Mouse (Mus musculus) monocyte, adult 2 months (primary cell): ENCODE data around the gene Glg1.
"Not testable (repeated sequence)": the region's sequence is repeated elsewhere in the genome, so short reads cannot be mapped to it uniquely, and the experiment has no call there.

Source experiments
- DNase-seq, 2 experiments: peaks; one replicate each; pipeline ENCODE4 v3.0.0; 2022; ENCODE audit warnings: low spot score in 2 of 2, low read depth in 1 of 2

Gene Glg1

DNA sequence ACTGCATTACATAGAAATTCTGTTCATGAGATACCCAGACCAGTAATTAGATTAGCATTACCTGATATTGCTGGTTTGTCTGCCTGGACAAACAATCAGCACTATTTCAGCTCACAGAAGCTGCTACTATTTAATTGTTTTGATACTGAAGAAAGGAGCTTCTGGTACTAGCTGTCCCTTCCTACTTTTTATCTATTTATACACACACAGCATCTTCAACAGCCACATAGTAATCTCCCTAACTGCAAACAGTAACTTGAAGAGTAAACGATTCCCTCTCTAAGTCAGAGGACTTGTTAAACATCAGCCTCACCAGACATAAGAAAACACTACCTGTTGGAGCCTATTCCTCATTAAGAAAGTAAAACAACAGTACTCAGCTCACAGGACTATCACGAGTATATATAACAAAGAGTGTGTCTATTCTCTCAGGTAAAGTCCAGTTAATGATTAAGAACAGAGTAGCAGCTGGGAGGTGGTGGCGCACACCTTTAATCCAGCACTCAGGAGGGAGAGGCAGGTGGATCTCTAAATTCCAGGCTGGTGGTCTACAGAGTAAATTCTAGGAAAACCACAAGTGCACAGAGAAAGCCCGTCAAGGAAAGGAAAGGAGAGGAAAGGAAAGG lies 6.4 kb downstream of the Glg1 start:
- no peak for DNase-seq

DNA sequence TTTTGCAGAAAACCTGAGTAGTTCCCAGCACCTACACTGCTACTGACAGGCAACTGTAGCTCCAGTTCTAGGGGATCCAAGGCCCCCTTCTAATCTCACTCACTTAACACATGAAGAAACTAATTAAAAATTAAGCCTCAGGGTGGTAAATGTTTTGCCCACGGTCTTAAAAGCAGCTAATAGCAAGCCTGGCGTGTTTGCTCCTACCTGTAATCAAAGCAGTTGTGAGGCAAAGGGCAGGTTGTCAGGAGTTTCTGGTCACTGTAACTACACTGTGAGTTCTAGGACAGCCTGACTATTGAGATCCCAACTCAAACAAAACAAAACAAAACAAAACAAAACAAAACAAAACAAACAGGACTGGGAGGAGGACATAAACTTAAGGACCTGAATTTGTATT lies 8.9 kb downstream of the Glg1 start:
- no peak for DNase-seq

DNA sequence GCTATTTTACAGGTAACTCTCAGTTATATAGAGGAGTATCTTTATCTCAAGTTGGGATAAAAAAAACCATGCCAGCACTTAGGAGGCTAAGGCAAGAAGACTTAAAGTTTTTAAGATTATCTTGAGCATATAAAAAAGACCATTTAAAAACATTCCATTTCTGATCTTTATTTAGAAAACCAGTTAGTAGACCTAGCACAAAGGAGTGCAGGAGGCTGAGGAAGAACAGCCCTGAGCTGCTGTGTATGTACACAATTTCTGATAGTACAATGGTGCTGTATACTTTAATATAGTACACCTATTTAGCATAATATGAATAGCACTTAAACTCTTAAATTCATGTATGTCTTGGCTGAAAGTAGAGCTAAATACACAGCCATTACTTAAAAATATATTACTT lies 10.9 kb downstream of the Glg1 start:
- no peak for DNase-seq

DNA sequence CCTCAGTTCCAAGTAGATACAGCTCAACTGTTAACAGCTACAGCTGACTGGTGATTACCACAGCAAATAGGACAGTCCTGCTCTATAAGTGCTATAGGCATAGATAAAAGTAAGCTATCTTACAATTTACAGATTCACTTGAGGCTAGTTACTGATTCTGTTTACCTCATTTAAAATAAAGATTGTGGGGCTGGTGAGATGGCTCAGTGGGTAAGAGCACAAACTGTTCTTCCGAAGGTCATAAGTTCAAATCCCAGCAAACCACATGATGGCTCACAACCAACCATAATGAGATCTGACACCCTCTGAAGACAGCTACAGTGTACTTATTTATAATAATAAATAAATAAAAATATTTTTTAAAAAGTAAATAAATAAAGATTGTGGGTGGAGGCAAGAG lies 12.2 kb downstream of the Glg1 start:
- DNase-seq: not testable (repeated sequence)

DNA sequence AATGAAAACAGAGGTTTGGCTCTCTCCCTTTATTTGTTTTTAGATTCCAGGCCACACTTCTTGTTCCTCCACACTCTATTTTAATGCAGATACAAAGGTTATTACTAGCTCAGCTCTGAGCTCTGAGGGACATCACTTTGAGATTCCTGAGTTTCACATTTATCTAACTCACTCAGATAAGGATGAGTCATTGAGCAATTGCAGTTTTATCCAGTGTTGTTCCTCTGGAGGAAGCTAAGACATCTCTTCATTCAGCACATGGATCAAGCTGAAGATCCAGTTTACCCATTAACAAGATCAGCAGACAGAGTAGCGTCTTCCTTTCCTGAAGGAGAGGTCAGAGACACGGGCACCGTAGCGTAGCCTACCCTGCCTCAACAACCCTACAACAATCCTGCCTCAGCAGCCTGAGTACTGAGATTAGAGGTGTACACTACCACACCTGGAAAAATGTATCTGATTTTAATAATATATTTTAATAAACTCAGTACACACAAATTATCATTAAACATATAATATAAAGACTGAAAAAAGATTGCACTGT lies 12.7 kb downstream of the Glg1 start:
- DNase-seq: no peak

DNA sequence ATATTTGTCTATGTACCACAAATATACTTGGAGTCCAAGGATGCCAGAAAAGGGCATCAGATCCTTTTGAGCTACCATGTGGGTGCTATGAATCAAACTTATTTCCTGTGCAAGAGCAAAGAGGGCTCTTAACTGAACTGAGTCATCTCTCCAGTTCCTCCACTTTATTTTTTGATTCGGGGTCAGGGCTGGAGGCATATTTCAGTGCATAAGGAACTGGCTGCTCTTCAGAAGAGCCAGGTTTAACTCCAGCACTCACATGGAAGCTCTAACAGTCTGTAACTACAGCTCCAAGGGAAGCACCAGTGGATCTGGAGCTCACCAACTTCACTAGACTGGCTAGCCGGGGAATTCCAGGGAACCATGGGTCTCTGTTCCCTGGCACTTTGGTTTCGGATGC lies 21.7 kb downstream of the Glg1 start:
- no peak for DNase-seq

DNA sequence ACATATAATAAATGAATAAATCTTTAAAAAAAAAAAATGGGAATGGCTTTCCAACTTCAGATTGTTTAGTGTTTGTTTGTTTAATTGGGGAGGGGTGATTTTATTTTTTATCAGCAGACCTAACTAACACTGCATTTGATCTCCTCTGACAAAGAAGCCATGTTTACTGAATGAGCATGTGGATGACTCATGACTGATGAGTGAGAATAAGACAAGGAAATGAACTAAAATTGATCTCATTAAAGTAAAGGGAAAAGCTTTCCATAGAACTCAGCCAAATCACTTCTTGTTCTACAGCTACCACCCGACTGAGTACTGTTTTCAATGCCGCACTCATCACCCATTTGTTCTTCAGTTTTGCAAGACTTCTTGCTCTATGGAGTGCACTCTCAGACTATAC lies 25.3 kb downstream of the Glg1 start:
- DNase-seq: no peak

DNA sequence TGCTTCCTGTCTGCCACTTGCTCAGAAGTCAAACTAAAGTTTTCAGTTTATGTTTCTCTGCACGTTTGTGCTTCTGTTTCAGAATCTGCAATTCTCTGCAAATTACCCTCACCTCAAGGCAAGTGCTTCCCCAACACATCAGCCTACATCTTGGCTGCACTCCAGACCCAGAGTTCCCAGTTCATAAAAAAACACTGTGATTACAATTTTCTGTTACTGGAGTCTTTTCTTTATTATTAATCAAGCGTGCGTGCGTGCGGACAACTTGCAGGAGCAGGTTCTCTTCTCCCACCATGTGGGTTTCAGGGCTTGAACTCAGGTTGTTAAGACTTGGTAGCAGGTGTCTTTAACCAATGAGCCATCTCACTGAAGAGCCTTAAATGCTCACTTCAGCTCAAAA lies 34.9 kb downstream of the Glg1 start:
- DNase-seq: no peak

DNA sequence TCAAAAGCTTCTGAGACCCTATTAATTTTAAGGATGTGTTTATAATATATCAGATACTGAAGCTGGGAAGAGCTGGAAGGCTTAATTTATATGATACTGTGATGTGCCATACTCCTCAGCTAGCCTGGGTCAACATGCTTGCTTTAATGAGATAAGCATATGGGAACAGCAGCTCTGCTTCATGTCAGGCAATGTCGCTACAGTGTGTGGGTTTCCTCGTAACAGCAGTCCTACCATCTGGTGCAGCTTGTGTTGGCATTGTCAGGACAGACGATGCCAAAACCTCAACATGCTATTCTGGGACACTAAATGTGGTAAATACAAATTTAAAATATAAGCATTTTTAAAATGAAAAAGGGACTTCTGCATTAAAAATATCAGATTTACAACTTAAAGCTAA lies 40.9 kb downstream of the Glg1 start:
- DNase-seq: no peak

DNA sequence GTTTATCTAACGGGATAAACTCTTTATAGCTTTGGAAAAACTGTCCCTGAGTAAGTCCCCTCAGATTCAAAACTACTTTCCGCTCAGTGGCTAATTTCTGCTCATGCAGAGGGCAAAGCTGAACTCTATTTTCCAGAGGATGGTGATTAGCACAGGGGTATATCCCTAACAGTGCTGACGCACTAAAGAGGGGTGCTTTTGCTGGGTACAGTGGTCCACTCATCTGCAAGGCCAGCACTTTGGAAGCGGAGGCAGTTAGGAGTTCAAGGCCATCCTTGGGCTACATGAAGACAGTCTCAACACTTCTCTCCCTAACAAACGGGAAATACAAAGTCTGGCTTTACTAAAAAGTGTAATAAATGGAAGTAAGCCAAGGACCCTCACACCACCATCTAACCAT lies 45.6 kb downstream of the Glg1 start:
- no peak for DNase-seq

DNA sequence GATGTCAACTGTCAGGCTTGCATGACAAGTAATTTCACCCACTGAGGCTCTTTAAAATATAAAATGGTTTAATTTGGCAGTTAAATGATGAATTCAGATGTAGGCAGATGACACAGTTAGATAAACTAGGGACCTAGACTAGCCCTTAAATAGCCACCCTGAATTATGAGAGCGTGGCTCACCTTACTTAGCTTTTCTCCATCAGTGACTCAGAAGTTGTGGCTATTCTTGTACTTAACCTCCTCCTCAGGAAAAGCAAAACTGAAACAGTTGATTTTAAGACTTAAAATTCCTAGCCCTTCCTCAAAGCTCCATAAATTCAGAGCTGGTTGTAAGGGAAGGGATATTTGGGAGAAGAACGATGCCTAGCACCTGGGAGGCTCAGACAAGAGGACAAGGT lies 47.8 kb downstream of the Glg1 start:
- no peak for DNase-seq

DNA sequence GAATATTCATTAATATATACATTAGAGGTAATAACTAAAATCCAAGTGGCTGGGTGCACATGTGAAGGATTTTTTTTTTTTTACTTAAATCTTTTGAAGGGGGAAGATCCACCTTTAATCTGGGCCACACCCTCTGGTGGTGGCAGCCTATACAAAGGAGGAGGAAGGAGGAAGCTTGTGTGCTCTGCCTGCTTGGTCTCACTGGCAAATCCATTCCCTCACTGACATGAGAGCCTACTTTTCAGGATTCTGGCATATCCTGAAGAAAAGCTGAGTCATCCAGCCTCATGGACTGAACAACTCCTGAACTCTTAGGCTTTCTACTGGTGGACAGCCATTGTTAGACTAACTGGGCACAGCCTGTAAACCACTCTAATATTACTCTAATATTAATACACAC lies 49.1 kb downstream of the Glg1 start:
- DNase-seq: no peak

DNA sequence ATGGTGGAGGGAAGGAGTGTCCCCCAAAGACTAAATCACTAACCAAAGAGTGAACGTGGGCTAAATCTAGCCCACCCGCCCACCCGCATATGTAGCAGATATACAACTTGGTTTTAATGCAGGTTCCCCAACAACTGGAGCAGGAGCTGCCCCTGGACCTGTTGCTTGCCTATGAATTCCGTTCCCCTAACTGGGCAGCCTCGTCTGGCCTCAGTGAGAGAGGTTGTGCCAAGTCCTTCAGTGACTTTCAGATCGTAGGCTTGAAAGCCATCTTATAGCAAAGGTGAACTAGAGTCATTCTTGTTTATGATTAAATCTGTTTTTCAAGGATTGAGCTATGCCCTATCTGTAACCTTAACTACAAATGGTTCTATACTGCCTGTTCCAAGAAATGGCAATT lies 52.7 kb downstream of the Glg1 start:
- DNase-seq: no peak

DNA sequence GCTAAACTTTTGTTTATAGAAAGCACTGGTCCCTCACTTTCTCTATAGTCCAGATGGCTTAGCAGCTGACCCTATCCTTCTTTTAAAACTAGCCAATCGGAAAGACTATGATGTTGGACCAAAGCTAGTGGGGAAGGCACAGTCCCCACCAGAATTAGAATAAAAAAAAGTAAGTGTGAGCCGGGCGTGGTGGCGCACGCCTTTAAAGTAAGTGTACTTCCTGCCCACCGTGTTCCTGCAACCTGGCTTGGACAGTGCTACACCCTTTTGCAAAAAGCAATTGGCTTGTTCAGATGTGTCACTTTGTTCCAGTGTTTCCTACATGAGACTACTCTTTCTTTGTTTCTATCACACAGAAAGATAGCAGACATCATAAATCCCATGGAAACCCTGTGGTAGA lies 54.0 kb downstream of the Glg1 start:
- no peak for DNase-seq

DNA sequence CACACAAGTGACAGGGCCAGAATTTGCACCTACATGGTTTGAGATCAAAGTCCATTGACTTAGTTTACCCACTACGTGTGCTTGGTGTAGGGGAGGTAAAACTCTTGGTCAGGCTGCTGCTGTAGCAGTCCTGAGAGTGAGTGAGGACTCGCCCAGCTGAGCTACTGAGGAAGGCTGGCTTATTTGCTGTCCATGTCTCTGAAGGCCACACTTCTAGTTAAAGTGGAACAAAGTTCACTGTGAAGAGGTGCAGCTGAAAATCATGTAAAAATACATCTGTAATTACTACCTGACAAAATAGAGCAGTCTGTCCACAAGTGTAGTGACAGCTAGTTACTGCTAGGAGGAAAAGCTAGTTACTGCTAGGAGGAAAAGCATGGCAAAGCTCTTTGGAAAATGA lies 55.7 kb downstream of the Glg1 start:
- no peak for DNase-seq

DNA sequence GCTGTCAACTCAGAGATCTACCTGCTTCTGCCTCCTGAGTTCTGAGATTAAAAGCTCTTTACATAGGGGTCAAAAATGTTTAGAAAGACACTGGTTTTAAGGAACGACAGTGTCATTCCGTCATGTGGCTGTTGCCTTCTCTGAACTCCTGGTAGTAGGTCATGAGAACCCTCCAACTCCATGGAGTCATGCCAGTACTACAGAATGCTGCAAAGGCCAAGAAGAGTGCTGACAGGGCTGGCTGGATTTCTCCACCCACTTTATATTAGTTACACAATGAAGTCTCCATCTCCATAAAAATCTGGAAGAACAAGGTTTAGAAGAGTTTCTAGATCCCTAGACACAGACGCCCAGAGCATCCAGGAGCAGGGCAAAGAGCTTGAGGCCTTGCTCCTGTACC lies 61.0 kb downstream of the Glg1 start:
- no peak for DNase-seq

DNA sequence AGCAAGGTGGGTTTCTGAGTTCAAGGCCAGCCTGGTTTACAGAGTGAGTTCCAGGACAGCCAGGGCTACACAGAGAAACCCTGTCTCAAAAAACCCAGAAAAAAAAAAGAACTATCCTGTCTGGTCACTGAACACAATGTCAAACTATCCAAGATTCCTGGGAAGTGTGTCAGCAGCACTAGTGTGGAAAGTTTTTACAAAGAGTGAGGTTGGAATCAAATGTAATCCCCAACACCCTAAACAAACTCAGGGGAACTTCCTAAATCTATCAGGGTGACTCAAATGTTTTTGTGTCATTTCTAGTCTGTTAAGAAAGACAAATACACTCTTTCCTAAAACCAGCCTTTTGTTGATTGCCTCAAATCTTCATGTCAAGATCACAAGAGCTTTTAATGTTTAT lies 62.8 kb downstream of the Glg1 start:
- no peak for DNase-seq

DNA sequence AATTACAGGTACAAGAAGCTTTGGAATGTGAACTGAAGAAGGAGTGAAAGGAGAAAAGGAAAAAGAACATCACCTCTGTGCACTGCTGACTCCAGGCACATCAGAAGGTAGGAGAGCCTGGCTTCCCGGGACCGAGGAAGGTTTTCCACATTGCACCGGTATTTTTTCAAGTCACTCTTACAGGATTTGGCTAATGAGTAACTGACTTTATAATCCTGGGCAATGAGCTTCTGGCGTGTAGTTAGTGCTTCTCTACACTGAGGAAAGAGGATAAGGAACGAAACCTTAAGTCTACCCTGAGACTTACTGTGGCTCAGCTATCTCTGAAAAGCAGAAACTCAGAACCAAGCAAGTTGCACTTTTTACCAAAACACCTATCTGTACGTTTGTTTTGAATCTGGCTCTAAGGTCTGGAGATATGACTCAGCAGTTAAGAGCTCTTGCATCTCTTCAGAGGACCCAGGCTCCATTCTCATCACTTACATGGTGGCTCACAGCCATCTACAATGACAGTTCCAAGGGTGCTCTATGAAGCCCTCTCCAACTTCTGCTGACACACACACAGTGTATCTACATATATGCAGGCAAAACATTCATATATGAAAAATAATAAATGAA lies 70.3 kb downstream of the Glg1 start:
- no peak for DNase-seq

DNA sequence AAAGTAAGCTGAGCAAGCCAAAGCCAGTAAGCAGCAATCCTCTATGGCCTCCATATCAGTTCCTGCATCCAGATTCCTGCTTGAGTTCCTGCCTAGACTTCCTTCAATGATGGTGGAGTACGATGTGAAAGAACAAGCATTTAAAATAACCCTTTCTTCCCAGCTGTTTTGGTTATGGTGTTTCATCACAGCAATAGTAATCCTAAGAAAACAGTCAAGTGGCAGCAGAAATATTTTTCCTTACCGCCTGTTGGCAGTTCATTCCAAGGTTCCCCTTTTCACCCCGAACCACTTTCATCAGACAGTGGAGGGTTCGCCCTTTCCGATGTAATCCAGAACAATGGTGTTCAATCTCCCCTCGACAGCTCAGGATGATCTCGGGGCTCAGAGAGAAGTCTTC lies 71.5 kb downstream of the Glg1 start:
- no peak for DNase-seq

DNA sequence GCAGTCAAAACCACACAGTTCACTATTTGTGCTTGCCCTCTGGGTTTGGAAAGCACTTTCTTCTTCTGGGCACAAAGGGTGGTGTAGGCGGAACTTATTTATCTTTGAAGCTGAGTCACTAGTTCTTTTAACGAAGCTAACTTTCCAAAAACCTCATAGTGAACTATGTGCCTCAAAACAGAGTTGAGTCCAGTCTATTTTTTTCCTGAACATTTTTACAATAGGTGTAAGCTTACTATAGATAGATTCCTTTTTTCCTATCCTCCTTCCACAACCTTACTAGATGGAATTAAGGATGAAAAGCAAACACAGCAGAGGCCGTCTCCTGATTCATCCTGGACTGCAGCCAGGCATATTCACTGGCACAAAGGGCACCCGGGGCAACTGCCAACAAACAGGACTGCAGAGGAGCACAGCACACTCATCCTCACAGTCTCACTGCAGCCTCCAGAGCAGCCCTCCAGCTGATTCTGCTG lies 73.5 kb downstream of the Glg1 start:
- no peak for DNase-seq

DNA sequence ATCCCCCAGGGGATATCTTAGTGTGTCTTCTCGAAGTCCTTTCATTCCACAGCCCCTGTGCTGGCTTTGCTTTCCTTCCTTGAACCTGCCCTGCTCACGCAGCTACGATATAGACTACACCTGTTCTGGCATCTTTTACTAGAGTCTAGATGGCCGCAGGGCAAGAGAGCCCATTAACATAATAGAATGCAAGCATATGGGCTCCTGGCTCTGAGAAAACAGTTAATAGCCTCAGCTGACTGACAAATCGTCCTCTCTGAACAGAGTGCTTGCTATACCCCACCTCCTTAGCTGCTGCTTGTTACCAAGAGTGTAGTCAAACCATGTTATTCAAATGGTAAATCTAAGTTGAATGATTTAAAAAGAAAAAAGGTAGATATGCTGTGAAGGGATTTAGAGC lies 87.4 kb downstream of the Glg1 start:
- DNase-seq: no peak

DNA sequence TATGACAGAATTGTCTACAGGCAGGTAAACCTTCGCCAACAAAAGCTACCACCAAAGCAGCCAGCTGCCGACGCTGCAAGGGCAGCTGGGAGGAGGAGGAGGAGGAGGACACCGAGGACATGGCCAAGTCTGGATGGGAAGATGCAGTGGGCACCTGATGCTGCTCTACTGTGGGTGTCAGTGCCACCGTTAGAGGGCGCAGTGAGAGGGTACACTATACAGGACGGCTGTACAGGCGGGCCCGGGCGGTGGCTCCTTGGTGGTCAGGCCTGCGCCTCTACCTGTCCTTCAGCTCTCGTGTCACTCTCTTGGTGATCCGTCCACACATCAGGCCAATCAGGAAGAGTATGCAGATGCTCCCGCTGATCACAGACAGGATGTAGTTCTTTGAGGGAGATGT lies 101.4 kb downstream of the Glg1 start:
- DNase-seq: peak in 1 of 2 experiments; percentile 4
